In the genomic region with DNA sequence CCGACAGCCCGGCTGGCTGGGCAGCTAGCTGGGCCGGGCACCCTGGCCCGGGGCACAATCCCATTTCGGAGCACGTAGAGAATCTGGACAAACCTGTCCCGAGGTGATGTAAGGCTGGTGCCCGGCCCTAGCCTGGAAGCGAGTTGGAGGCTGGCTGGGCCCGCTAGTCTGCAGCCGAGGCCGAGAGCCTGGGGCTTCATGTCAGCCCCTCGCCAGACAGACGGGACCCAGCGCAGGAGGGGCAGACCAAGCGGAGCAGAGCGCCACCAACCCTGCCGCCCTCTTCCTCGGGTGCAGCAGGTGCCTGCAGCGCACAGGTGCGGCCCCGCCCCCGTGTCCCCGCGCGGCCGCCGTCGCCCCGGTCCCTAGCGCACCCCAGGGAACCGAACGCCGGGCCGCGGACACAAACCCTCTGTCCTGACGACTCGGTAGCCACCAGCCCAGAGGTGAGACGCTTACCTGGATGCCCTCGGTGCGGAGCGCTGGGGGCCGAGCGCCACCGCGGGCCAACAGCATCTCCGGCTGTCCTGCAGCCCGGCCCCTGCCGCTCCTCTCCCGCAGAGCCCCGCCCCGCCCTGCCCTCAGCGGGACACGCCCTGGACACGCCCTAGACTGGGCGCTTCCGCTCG, we compare ENCODE assay signal across 8 mouse cellular contexts.
DNase-seq lines count a peak whose midpoint lies in the region; ATAC-seq lines count a peak whose summit lies in the region.

No protein-coding gene starts in this region.

- H3K9ac ChIP-seq in kidney, embryonic 15.5 days: peak overlapping the region; percentile 76
- H3K9ac ChIP-seq in liver, embryonic 16.5 days (ENCODE audit: low read depth, low read length): peak overlapping the region; percentile 65
- H3K9ac ChIP-seq in stomach, embryonic 16.5 days (ENCODE audit: low read length): peak overlapping the region; percentile 81

- peak overlapping the region; percentile 90 for H3K4me3 ChIP-seq in kidney, embryonic 15.5 days (replicated peaks)
- H3K4me3 ChIP-seq in liver, embryonic 16.5 days (ENCODE audit: low read depth, low read length): peak overlapping the region; percentile 80
- peak overlapping the region; percentile 88 for H3K4me3 ChIP-seq in stomach, embryonic 16.5 days (replicated peaks; ENCODE audit: low read length)

- H3K27ac ChIP-seq in kidney, embryonic 15.5 days: peak overlapping the region; percentile 89
- no peak overlapping the region for H3K27ac ChIP-seq in liver, embryonic 16.5 days (ENCODE audit: low read length)
- peak overlapping the region; percentile 81 for H3K27ac ChIP-seq in stomach, embryonic 16.5 days (ENCODE audit: low read length)

- under 1% methylated on average over 55 of the region's 58 CpGs for WGBS in kidney, embryonic 15.5 days
- WGBS in liver, embryonic 16.5 days (ENCODE audit: insufficient replicate concordance): under 1% methylated on average over 58 of the region's 58 CpGs
- under 1% methylated on average over 57 of the region's 58 CpGs for WGBS in stomach, embryonic 16.5 days

- no peaks in the 10 kb centered on the region for H3K9me3 ChIP-seq in kidney, embryonic 15.5 days (replicated peaks)
- no peaks in the 10 kb centered on the region for H3K9me3 ChIP-seq in liver, embryonic 16.5 days (replicated peaks; ENCODE audit: control insufficient read depth, low read length)
- no peaks in the 10 kb centered on the region for H3K9me3 ChIP-seq in stomach, embryonic 16.5 days (replicated peaks; ENCODE audit: control insufficient read depth, low read length)

- peak; percentile 67 for ATAC-seq in kidney, embryonic 15.5 days (replicated peaks; ENCODE audit: low FRiP score)
- peak; percentile 9 for ATAC-seq in granulocyte monocyte progenitor cell, adult 5-6 weeks (replicated peaks; ENCODE audit: poor library complexity, severe bottlenecking)
- peak; percentile 45 for ATAC-seq in liver, embryonic 16.5 days (ENCODE audit: low read depth)
- ATAC-seq in stomach, embryonic 16.5 days (ENCODE audit: insufficient read depth, low FRiP score): peak; percentile 45

- peak overlapping the region; percentile 84 for H3K4me2 ChIP-seq in kidney, embryonic 15.5 days
- H3K4me2 ChIP-seq in liver, embryonic 16.5 days (ENCODE audit: low read depth, low read length): peak overlapping the region; percentile 92
- H3K4me2 ChIP-seq in stomach, embryonic 16.5 days (ENCODE audit: low read depth, low read length): peak overlapping the region; percentile 83

- no peak for DNase-seq in kidney, postnatal 36 days
- DNase-seq in R1 (ENCODE audit: low read depth, low spot score): peak; percentile 74
- DNase-seq in spleen, adult 12 weeks (ENCODE audit: low spot score): no peak
- DNase-seq in B cell, adult 2 months: no peak

- peaks cover 26% of the 10 kb centered on the region for H3K36me3 ChIP-seq in kidney, embryonic 15.5 days
- no peaks in the 10 kb centered on the region for H3K36me3 ChIP-seq in liver, embryonic 16.5 days (ENCODE audit: control insufficient read depth, insufficient read depth)
- no peaks in the 10 kb centered on the region for H3K36me3 ChIP-seq in stomach, embryonic 16.5 days (ENCODE audit: control insufficient read depth, insufficient read depth, low read length)

- H3K27me3 ChIP-seq in kidney, embryonic 15.5 days: no peaks in the 10 kb centered on the region
- H3K27me3 ChIP-seq in liver, embryonic 16.5 days (ENCODE audit: control insufficient read depth, insufficient read depth, low read depth, low read length): no peaks in the 10 kb centered on the region
- no peaks in the 10 kb centered on the region for H3K27me3 ChIP-seq in stomach, embryonic 16.5 days (ENCODE audit: control insufficient read depth, insufficient read depth, low read length)

- peaks cover 35% of the 10 kb centered on the region for H3K4me1 ChIP-seq in kidney, embryonic 15.5 days
- H3K4me1 ChIP-seq in liver, embryonic 16.5 days (ENCODE audit: control insufficient read depth, low read depth, low read length): peaks cover 17% of the 10 kb centered on the region
- peaks cover 5% of the 10 kb centered on the region; the same call in 1 of the 2 replicates for H3K4me1 ChIP-seq in stomach, embryonic 16.5 days (ENCODE audit: control insufficient read depth, insufficient read depth, low read length)

Comparison
In these comparisons a context has a peak if more than half of its experiments do, and no peak if none do; other contexts are left out.
1. ATAC-seq: peak in every context shown above with its lines; median percentile 67 in kidney, embryonic 15.5 days; 45 in liver, embryonic 16.5 days; 45 in stomach, embryonic 16.5 days; 9 in granulocyte monocyte progenitor cell, adult 5-6 weeks.